Mouse (Mus musculus) forebrain, embryonic 15.5 days (tissue): ENCODE results near the gene Fam172a. TPM values are rescaled to one million over a fixed set of nuclear protein-coding genes. Genes with fewer than 3 reads are reported as not detected.

Experiments
- ATAC-seq: fragments of 200-750 bp; cut with Nextera tagmentation; replicated peaks from 2 replicates; pipeline ENCODE4 v1.8.0; 2017; ENCODE audit warnings: mild to moderate bottlenecking, moderate TSS enrichment, moderate library complexity
- H3K27ac ChIP-seq: fragments of 300-500 bp; sonication (generic); replicated peaks from 2 replicates; pipeline ENCODE4 v1.5.1; 2015; ENCODE audit warnings: mild to moderate bottlenecking, inconsistent platforms
- H3K27me3 ChIP-seq: fragments of 300-500 bp; sonication (generic); 2 replicates; pipeline ENCODE4 v1.6.1; 2015; ENCODE audit warnings: inconsistent platforms
- H3K36me3 ChIP-seq: fragments of 300-500 bp; sonication (generic); 2 replicates; pipeline ENCODE4 v1.6.1; 2015; ENCODE audit warnings: mild to moderate bottlenecking, inconsistent platforms
- H3K4me1 ChIP-seq: fragments of 300-500 bp; sonication (generic); 2 replicates; pipeline ENCODE4 v1.6.1; 2015; ENCODE audit warnings: inconsistent platforms
- H3K4me2 ChIP-seq: fragments of 300-500 bp; sonication (generic); replicated peaks from 2 replicates; pipeline ENCODE4 v1.6.1; 2015; ENCODE audit warnings: mild to moderate bottlenecking, inconsistent platforms
- H3K4me3 ChIP-seq: fragments of 300-500 bp; sonication (generic); 2 replicates; pipeline ENCODE4 v1.5.1; 2015; ENCODE audit warnings: mild to moderate bottlenecking, inconsistent platforms
- H3K9ac ChIP-seq: fragments of 300-500 bp; sonication (generic); replicated peaks from 2 replicates; pipeline ENCODE4 v1.6.1; 2015; ENCODE audit warnings: mild to moderate bottlenecking, inconsistent platforms
- H3K9me3 ChIP-seq: fragments of 300-500 bp; sonication (generic); 2 replicates; pipeline ENCODE4 v1.6.1; 2016; ENCODE audit warnings: inconsistent platforms
- WGBS: fragments of 180-500 bp; shearing (Covaris S2); methylation state at CpG from one replicate; pipeline ENCODE4 v1.1.7; 2015; ENCODE audit warnings: mixed read lengths; 5-methylcytosine and 5-hydroxymethylcytosine counted together
- polyA plus RNA-seq: library from polyadenylated mRNA; unstranded; fragments of >200 nt; fragmentation: Nextera tagmentation; extraction: Ambion mirVana; gene quantifications from 2 replicates; pipeline ENCODE4 v1.2.1, GENCODE M21; 2015

The Fam172a gene
- polyA plus RNA-seq, 1 experiment from 2014 or later: 58.8 TPM

DNA sequence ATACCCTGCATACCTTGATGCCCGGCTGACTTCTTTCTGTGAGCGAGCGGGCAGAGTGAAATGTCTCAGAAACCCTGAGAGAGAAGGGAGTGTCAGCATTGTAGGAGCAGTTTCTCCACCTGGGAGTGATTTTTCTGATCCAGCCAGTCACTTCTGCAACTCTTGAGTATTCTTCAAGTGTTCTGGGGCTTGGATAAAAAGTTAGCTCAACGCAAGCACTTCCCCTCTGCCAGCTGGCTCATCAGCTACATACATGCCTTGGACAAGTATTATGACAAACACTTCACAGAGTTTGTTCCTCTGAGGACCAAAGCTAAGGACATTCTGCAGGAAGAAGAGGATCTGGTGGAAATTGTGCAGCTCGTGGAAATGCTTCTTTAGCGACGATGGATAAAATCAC is 420.2 kb downstream of the Fam172a start:
- H3K4me2 ChIP-seq: no peak overlapping the region
- no peak overlapping the region for H3K27ac ChIP-seq
- H3K4me3 ChIP-seq: no peak overlapping the region
- no peaks in the 10 kb centered on the region for H3K4me1 ChIP-seq
- ATAC-seq: no peak
- H3K36me3 ChIP-seq: no peaks in the 10 kb centered on the region
- no peak overlapping the region for H3K9ac ChIP-seq
- WGBS: 98% methylated on average over 7 of the region's 7 CpGs
- no peaks in the 10 kb centered on the region for H3K9me3 ChIP-seq
- H3K27me3 ChIP-seq: no peaks in the 10 kb centered on the region

DNA sequence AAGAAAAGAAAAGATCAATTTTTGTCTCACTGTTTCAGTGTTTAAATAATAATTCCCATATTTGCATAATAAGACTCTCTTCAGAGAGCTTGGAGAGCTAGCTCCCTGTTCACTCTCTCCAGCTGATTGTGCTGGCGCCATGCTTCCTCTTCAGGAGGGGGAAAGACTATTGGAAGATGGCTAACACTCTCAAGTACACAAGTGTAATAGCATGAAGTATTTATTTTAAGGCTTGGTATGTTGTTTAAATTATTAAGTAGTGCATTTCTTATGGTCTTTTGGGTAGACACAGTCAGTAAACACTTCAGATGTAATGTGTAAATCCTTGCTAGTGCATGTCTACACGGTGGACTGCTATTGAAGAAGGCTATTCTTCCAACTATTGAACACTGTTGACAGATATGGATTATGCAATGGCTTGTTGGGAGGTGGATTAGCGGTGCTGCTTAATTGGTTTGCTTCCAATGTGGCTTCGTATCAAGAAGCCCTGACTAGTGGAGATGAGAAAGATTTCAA is 422.1 kb downstream of the Fam172a start:
- Histone ChIP-seq H3K27ac (no peak overlapping the region), H3K4me3 (no peak overlapping the region), H3K9me3 (no peaks in the 10 kb centered on the region), H3K27me3 (no peaks in the 10 kb centered on the region), H3K9ac (no peak overlapping the region), H3K36me3 (no peaks in the 10 kb centered on the region), H3K4me1 (no peaks in the 10 kb centered on the region), H3K4me2 (no peak overlapping the region)
- ATAC-seq: no peak
- WGBS: 83% methylated on average over 4 of the region's 4 CpGs

GRCm38 (mm10) chr13:78157465-78157864 is 455.6 kb downstream of the Fam172a start:
- no peak overlapping the region for H3K4me3 ChIP-seq
- ATAC-seq: no peak
- H3K9ac ChIP-seq: no peak overlapping the region
- no peaks in the 10 kb centered on the region for H3K9me3 ChIP-seq
- H3K36me3 ChIP-seq: no peaks in the 10 kb centered on the region
- H3K27ac ChIP-seq: no peak overlapping the region
- H3K4me1 ChIP-seq: peaks cover 4% of the 10 kb centered on the region; the same call in 1 of the 2 replicates
- WGBS: 83% methylated on average over 5 of the region's 5 CpGs
- no peak overlapping the region for H3K4me2 ChIP-seq
- no peaks in the 10 kb centered on the region for H3K27me3 ChIP-seq

DNA sequence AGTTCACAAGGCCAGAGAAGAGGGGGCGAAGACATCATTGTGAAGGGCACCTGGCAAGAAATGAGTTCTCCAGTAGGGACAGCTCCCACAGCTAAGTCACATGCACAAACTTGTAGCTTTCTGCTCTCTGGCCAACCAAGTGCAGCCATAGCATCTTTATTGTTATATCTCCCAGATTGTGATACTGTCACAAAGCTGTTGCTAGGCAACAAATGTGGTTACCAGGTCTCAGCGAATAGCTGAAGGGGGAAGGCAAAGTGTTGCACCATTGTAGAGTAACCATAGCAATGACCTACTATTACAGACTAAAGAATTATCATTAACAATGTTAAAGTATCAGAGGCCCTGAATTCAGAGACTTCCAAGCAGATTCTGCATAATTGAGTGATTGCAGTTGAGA is 460.3 kb downstream of the Fam172a start:
- H3K27me3 ChIP-seq: peaks cover 16% of the 10 kb centered on the region; the same call in 1 of the 2 replicates
- no peak overlapping the region for H3K9ac ChIP-seq
- no peak overlapping the region for H3K4me2 ChIP-seq
- peak; percentile 65 for ATAC-seq
- H3K4me1 ChIP-seq: peaks cover 16% of the 10 kb centered on the region
- 35% methylated on average over 2 of the region's 2 CpGs for WGBS
- peak overlapping the region; percentile 57 for H3K27ac ChIP-seq
- no peaks in the 10 kb centered on the region for H3K9me3 ChIP-seq
- H3K4me3 ChIP-seq: no peak overlapping the region
- H3K36me3 ChIP-seq: no peaks in the 10 kb centered on the region

GRCm38 (mm10) chr13:78163087-78163958 is 461.5 kb downstream of the Fam172a start:
- ATAC-seq: peak; percentile 93
- peak overlapping the region; percentile 61 for H3K4me3 ChIP-seq
- H3K27ac ChIP-seq: peak overlapping the region; percentile 94
- H3K4me1 ChIP-seq: peaks cover 24% of the 10 kb centered on the region
- WGBS: under 1% methylated on average over 84 of the region's 86 CpGs
- H3K36me3 ChIP-seq: no peaks in the 10 kb centered on the region
- H3K27me3 ChIP-seq: peaks cover 24% of the 10 kb centered on the region; the same call in 1 of the 2 replicates
- no peaks in the 10 kb centered on the region for H3K9me3 ChIP-seq
- H3K9ac ChIP-seq: peak overlapping the region; percentile 75
- peak overlapping the region; percentile 80 for H3K4me2 ChIP-seq

- Histone ChIP-seq H3K4me1 (peaks cover 24% of the 10 kb centered on the region), H3K27me3 (peaks cover 32% of the 10 kb centered on the region; the same call in 1 of the 2 replicates), H3K27ac (peak overlapping the region; percentile 94), H3K9ac (peak overlapping the region; percentile 75; the same call in 1 of the 2 replicates), H3K9me3 (no peaks in the 10 kb centered on the region), H3K4me2 (0 out of 2 replicates have a peak overlapping the region, but pooled peaks have one; percentile 15), H3K4me3 (no peak overlapping the region), H3K36me3 (no peaks in the 10 kb centered on the region)
- no peak for ATAC-seq
Measured at GRCm38 (mm10) chr13:78164941-78165340, 463.1 kb downstream of the Fam172a start.

- no peak overlapping the region for H3K4me3 ChIP-seq
- 9% methylated on average over 4 of the region's 4 CpGs for WGBS
- peak; percentile 36; the same call in 1 of the 2 replicates for ATAC-seq
- H3K27me3 ChIP-seq: peaks cover 46% of the 10 kb centered on the region
- peaks cover 19% of the 10 kb centered on the region for H3K4me1 ChIP-seq
- no peaks in the 10 kb centered on the region for H3K9me3 ChIP-seq
- H3K4me2 ChIP-seq: no peak overlapping the region
- no peak overlapping the region for H3K9ac ChIP-seq
- peak overlapping the region; percentile 71 for H3K27ac ChIP-seq
- no peaks in the 10 kb centered on the region for H3K36me3 ChIP-seq
Measured at GRCm38 (mm10) chr13:78168166-78168565, 466.3 kb downstream of the Fam172a start.

DNA sequence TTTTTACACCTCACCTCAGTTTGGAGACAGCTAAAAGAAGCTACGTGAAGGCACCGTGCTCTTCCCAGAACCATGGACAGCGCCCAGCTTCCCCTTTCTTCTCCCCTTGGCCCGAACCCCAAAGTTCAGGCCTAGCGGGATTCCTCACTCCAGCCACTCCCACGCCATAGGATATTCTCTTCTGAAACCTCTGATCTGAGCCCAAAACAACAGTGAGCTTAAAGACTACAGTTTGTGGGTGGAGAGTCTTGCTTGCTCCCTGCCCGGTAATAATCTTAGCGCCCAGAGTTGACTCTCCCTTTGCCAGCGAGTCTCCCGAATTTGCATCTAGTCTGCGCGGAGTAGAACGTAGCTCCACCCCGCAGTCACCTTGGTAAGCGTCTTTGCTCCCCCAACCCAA is 469.5 kb downstream of the Fam172a start:
- Histone ChIP-seq H3K9me3 (no peaks in the 10 kb centered on the region), H3K27me3 (peaks cover 52% of the 10 kb centered on the region), H3K4me2 (peak overlapping the region; percentile 36), H3K9ac (peak overlapping the region; percentile 33), H3K36me3 (no peaks in the 10 kb centered on the region), H3K27ac (peak overlapping the region; percentile 81), H3K4me3 (peak overlapping the region; percentile 23), H3K4me1 (peaks cover 12% of the 10 kb centered on the region; the same call in 1 of the 2 replicates)
- peak; percentile 18 for ATAC-seq
- 5% methylated on average over 15 of the region's 15 CpGs for WGBS

DNA sequence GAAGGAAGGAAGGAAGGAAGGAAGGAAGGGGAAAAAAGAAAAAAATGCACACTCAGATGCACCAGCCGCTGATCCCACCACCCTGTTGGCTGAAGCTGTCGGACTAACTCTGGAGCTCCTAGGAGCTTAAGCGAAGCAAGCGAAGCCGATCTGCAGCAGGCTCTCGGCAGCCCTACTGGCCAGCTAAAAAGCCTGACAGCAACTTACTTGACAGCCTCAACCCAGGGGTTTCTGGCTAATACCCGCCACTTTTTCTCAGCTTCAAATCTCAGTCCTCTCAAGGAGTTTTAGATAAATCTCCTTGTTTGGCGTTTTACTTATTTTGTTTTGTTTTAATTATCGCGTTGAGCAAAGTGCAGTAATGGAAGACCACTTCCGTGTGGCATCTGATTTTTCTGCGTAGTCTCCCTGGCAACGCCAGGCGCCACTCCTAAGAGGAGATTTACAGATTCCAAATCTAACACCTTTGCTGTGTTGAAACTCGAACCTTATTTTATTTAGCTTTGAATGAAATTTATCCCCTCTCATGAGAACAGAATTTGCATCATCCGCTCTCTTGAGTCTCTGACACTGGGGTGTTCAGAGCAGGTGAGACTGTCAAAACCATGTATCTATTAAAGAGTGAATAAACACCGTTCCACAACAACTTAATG is 470.3 kb downstream of the Fam172a start:
- no peaks in the 10 kb centered on the region for H3K9me3 ChIP-seq
- no peak for ATAC-seq
- H3K27me3 ChIP-seq: peaks cover 54% of the 10 kb centered on the region
- H3K9ac ChIP-seq: peak overlapping the region; percentile 38
- H3K4me1 ChIP-seq: peaks cover 12% of the 10 kb centered on the region; the same call in 1 of the 2 replicates
- WGBS: 4% methylated on average over 17 of the region's 17 CpGs
- H3K36me3 ChIP-seq: no peaks in the 10 kb centered on the region
- H3K4me3 ChIP-seq: peak overlapping the region; percentile 23
- peak overlapping the region; percentile 81 for H3K27ac ChIP-seq
- peak overlapping the region; percentile 33 for H3K4me2 ChIP-seq

- H3K27ac ChIP-seq: peak overlapping the region; percentile 81
- no peak overlapping the region for H3K4me2 ChIP-seq
- no peak overlapping the region for H3K4me3 ChIP-seq
- H3K27me3 ChIP-seq: peaks cover 51% of the 10 kb centered on the region
- peaks cover 9% of the 10 kb centered on the region; the same call in 1 of the 2 replicates for H3K4me1 ChIP-seq
- no peak overlapping the region for H3K9ac ChIP-seq
- WGBS: 6% methylated on average over 3 of the region's 3 CpGs
- H3K9me3 ChIP-seq: no peaks in the 10 kb centered on the region
- no peak for ATAC-seq
- no peaks in the 10 kb centered on the region for H3K36me3 ChIP-seq
Measured at GRCm38 (mm10) chr13:78172861-78173260, 471.0 kb downstream of the Fam172a start.

DNA sequence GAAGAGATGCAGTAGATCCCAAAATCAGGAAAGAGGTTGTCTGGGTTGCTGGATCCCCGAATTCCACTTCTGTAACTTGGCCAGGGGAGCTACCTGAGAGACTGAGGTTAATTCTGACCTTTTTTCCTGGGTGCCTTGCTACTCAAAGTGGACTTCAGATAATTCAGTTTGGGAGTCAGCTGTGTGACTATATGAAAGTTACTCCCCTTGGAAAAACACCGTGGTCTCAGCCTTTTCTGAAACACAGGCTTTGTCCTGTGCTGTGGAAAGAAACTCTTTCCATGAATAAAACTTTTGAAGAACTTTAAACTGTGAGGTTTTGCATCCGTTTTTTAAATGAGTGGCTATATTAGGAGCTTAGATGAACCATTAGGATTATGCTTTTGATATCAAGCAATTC is 472.4 kb downstream of the Fam172a start:
- ATAC-seq: no peak
- H3K4me1 ChIP-seq: peaks cover 7% of the 10 kb centered on the region
- H3K27ac ChIP-seq: peak overlapping the region; percentile 82; the same call in 1 of the 2 replicates
- H3K4me3 ChIP-seq: no peak overlapping the region
- 0 out of 2 replicates have a peak overlapping the region, but pooled peaks have one; percentile 10 for H3K9ac ChIP-seq
- peaks cover 54% of the 10 kb centered on the region for H3K27me3 ChIP-seq
- WGBS: 16% methylated on average over 3 of the region's 3 CpGs
- no peaks in the 10 kb centered on the region for H3K36me3 ChIP-seq
- H3K4me2 ChIP-seq: no peak overlapping the region; the same call in 1 of the 2 replicates
- no peaks in the 10 kb centered on the region for H3K9me3 ChIP-seq

DNA sequence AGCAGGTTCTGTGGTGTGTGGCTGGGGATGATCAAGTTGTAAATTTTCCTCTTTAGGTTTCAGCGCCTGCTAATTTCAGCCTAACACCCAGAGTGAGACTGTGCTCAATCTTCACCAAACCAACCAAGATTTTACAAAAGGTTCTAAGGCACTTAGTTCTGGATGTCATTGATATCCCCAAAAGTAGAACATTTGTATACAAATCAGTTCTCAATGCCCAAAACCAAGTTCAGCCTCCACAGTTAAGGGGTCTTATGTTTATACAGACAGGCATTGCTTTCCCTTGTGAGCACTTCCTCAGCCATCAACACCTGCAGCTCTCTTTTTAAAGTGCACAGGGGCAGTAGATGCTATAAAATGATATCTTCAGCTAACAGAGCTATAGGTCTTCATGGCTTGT is 473.1 kb downstream of the Fam172a start:
- ATAC-seq: no peak
- peaks cover 50% of the 10 kb centered on the region for H3K27me3 ChIP-seq
- no peaks in the 10 kb centered on the region for H3K36me3 ChIP-seq
- peak overlapping the region; percentile 82 for H3K27ac ChIP-seq
- no peak overlapping the region for H3K9ac ChIP-seq
- H3K4me1 ChIP-seq: peaks cover 14% of the 10 kb centered on the region
- H3K4me3 ChIP-seq: no peak overlapping the region
- WGBS: 18% methylated on average over 1 of the region's 1 CpGs
- H3K9me3 ChIP-seq: no peaks in the 10 kb centered on the region
- peak overlapping the region; percentile 23 for H3K4me2 ChIP-seq
